26 mouse cellular contexts compared by ENCODE assay signal in genomic region chr7:51068376-51068775, GRCm38 (mm10).
DNase-seq lines count a peak whose midpoint lies in the region; ATAC-seq and TF ChIP-seq lines count a peak whose summit lies in the region.
"Had no signal": no experiment of that assay in that cellular context is flagged by ENCODE, and none has a peak within 500 bp of the region (broad histone marks: within the 10 kb centered on the region; RNA-seq: fewer than 3 reads in every experiment).

No protein-coding gene starts in this region.

- TF ChIP-seq CTCF in hindbrain, postnatal 0 days (IDR thresholded peaks at IDR 0.05; ENCODE audit: low read depth) = no peak

- WGBS in hindbrain, embryonic 14.5 days = 15% methylated on average over 1 of the region's 1 CpGs
- WGBS in hindbrain, postnatal 0 days = 23% methylated on average over 1 of the region's 1 CpGs

- no peaks in the 10 kb centered on the region for H3K9me3 ChIP-seq in hindbrain, embryonic 14.5 days (ENCODE audit: control insufficient read depth, low read length)
- H3K9me3 ChIP-seq in hindbrain, postnatal 0 days (ENCODE audit: low read length) = no peaks in the 10 kb centered on the region
- H3K9me3 ChIP-seq: embryonic facial prominence, embryonic 12.5 days; embryonic facial prominence, embryonic 15.5 days; forebrain, embryonic 13.5 days; forebrain, embryonic 15.5 days had no signal

- H3K4me2 ChIP-seq in hindbrain, embryonic 14.5 days (replicated peaks) = no peak overlapping the region
- H3K4me2 ChIP-seq in hindbrain, postnatal 0 days (ENCODE audit: low read depth, low read length) = no peak overlapping the region
- H3K4me2 ChIP-seq: embryonic facial prominence, embryonic 12.5 days; embryonic facial prominence, embryonic 15.5 days; forebrain, embryonic 13.5 days; forebrain, embryonic 15.5 days had no signal

- no peak overlapping the region for H3K27ac ChIP-seq in hindbrain, embryonic 14.5 days
- H3K27ac ChIP-seq in hindbrain, postnatal 0 days = no peak overlapping the region
- H3K27ac ChIP-seq: embryonic facial prominence, embryonic 12.5 days; embryonic facial prominence, embryonic 15.5 days; forebrain, embryonic 13.5 days; forebrain, embryonic 15.5 days had no signal

- H3K9ac ChIP-seq in hindbrain, embryonic 14.5 days = no peak overlapping the region
- no peak overlapping the region for H3K9ac ChIP-seq in hindbrain, postnatal 0 days (replicated peaks; ENCODE audit: low read length)
- H3K9ac ChIP-seq: embryonic facial prominence, embryonic 12.5 days; embryonic facial prominence, embryonic 15.5 days; forebrain, embryonic 13.5 days; forebrain, embryonic 15.5 days; forebrain, postnatal 0 days had no signal

- no peaks in the 10 kb centered on the region for H3K27me3 ChIP-seq in hindbrain, embryonic 14.5 days (ENCODE audit: control insufficient read depth, insufficient read depth, low read length)
- no peaks in the 10 kb centered on the region for H3K27me3 ChIP-seq in hindbrain, postnatal 0 days (ENCODE audit: insufficient read depth, low read length)
- H3K27me3 ChIP-seq: embryonic facial prominence, embryonic 12.5 days; embryonic facial prominence, embryonic 15.5 days; forebrain, embryonic 13.5 days; forebrain, embryonic 15.5 days; Patski had no signal

- no peaks in the 10 kb centered on the region for H3K36me3 ChIP-seq in hindbrain, embryonic 14.5 days (replicated peaks; ENCODE audit: control insufficient read depth, insufficient read depth)
- H3K36me3 ChIP-seq in hindbrain, postnatal 0 days (ENCODE audit: insufficient read depth, low read length) = no peaks in the 10 kb centered on the region
- H3K36me3 ChIP-seq: embryonic facial prominence, embryonic 12.5 days; embryonic facial prominence, embryonic 15.5 days; forebrain, embryonic 15.5 days; G1E had no signal

- peak; percentile 2 for DNase-seq in hindbrain, embryonic 14.5 days (ENCODE audit: low spot score)
- DNase-seq in hindbrain, postnatal 0 days (ENCODE audit: low spot score) = no peak
- peak; percentile 78 for DNase-seq in ES-CJ7 (ENCODE audit: low read depth, low spot score)
- DNase-seq in R1 (ENCODE audit: low read depth, low spot score) = peak; percentile 75
- DNase-seq in ZHBTc4 (ENCODE audit: low read depth, low spot score) = peak; percentile 35
- DNase-seq in gastrocnemius, postnatal 10 days = no peak
- no peak for DNase-seq in frontal cortex, postnatal 25 days (ENCODE audit: low spot score in 2 of 2)
- DNase-seq: adrenal gland, adult 2 months; adrenal gland, postnatal 10 days; adrenal gland, postnatal 25 days; cerebellum, adult 11 months; cerebellum, adult 18-20 months; cerebellum, adult 8-10 months; cerebellum, adult 9-11 months; cerebellum, postnatal 14 days; cerebellum, postnatal 36 days; embryo, embryonic 11 days; forebrain, postnatal 0 days had no signal

- no peaks in the 10 kb centered on the region for H3K4me1 ChIP-seq in hindbrain, embryonic 14.5 days (replicated peaks; ENCODE audit: control insufficient read depth, insufficient read depth, low read length)
- no peaks in the 10 kb centered on the region for H3K4me1 ChIP-seq in hindbrain, postnatal 0 days (ENCODE audit: insufficient read depth, low read length)
- H3K4me1 ChIP-seq: embryonic facial prominence, embryonic 12.5 days; embryonic facial prominence, embryonic 15.5 days; forebrain, embryonic 13.5 days; forebrain, embryonic 15.5 days had no signal

- no peak for ATAC-seq in hindbrain, embryonic 14.5 days (ENCODE audit: low FRiP score)
- no peak for ATAC-seq in hindbrain, postnatal 0 days
- no peak for ATAC-seq in erythroid progenitor cell, adult 5-6 weeks (replicated peaks; ENCODE audit: low FRiP score, poor library complexity, severe bottlenecking)
- ATAC-seq: forebrain, embryonic 13.5 days; forebrain, embryonic 15.5 days; forebrain, postnatal 0 days; Patski had no signal

- no peak overlapping the region for H3K4me3 ChIP-seq in hindbrain, embryonic 14.5 days (replicated peaks; ENCODE audit: low read length)
- H3K4me3 ChIP-seq in hindbrain, postnatal 0 days (ENCODE audit: low read length) = no peak overlapping the region
- H3K4me3 ChIP-seq: embryonic facial prominence, embryonic 12.5 days; embryonic facial prominence, embryonic 15.5 days; erythroblast, embryonic 14.5 days; forebrain, embryonic 13.5 days; forebrain, embryonic 15.5 days had no signal

Comparison
In these comparisons a context has a peak if more than half of its experiments do, and no peak if none do; other contexts are left out.
1. DNase-seq: peak in hindbrain, embryonic 14.5 days (single experiment), ES-CJ7 (single experiment), R1 (single experiment) and ZHBTc4 (single experiment); none in hindbrain, postnatal 0 days (single experiment), gastrocnemius, postnatal 10 days (single experiment) and frontal cortex, postnatal 25 days (0 of 2).